ENCODE assay signal across 8 mouse cellular contexts in the genomic region with DNA sequence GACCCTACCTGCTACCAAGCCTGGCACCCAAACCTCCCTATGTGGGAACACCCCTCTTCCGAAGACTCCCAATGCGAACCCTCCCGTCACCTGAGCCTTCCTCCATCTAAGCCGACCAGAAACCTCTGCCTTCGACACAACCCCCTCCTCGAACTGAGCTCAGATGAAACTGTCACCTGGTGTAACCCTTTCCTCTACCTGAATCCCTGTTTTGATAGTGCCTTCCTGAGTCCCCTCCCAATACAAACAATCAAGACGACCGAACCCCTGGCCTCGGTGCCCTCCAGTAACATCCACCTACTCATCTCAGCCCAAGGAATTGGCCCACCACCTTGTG. TPM values are rescaled to one million over a fixed set of nuclear protein-coding genes. Genes with fewer than 3 reads are reported as not detected.
DNase-seq lines count a peak whose midpoint lies in the region; ATAC-seq lines count a peak whose summit lies in the region.

No protein-coding gene starts in this region.

- no peak for ATAC-seq in lung, embryonic 16.5 days (ENCODE audit: low read depth)
- ATAC-seq in embryonic facial prominence, embryonic 12.5 days (ENCODE audit: insufficient number of reproducible peaks, insufficient read depth, low FRiP score, low TSS enrichment) = no peak
- ATAC-seq in intestine, embryonic 15.5 days = no peak
- peak; percentile 3; the same call in 1 of the 2 replicates for ATAC-seq in neural tube, embryonic 14.5 days (ENCODE audit: low read depth)

- no peaks in the 10 kb centered on the region for H3K9me3 ChIP-seq in lung, embryonic 16.5 days (ENCODE audit: control insufficient read depth, low read length)
- no peaks in the 10 kb centered on the region for H3K9me3 ChIP-seq in embryonic facial prominence, embryonic 12.5 days
- no peaks in the 10 kb centered on the region for H3K9me3 ChIP-seq in intestine, embryonic 15.5 days
- no peaks in the 10 kb centered on the region for H3K9me3 ChIP-seq in neural tube, embryonic 14.5 days (ENCODE audit: control insufficient read depth, low read length)

- WGBS in lung, embryonic 16.5 days = under 1% methylated on average over 9 of the region's 9 CpGs
- under 1% methylated on average over 9 of the region's 9 CpGs for WGBS in embryonic facial prominence, embryonic 12.5 days
- WGBS in intestine, embryonic 15.5 days = 0% methylated on average over 9 of the region's 9 CpGs
- 1% methylated on average over 9 of the region's 9 CpGs for WGBS in neural tube, embryonic 14.5 days

- no peaks in the 10 kb centered on the region for H3K36me3 ChIP-seq in lung, embryonic 16.5 days (ENCODE audit: control insufficient read depth, insufficient read depth, low read length)
- peaks cover 8% of the 10 kb centered on the region for H3K36me3 ChIP-seq in embryonic facial prominence, embryonic 12.5 days
- no peaks in the 10 kb centered on the region for H3K36me3 ChIP-seq in intestine, embryonic 15.5 days
- no peaks in the 10 kb centered on the region for H3K36me3 ChIP-seq in neural tube, embryonic 14.5 days (ENCODE audit: control insufficient read depth, insufficient read depth, low read length)

- no peak overlapping the region for H3K9ac ChIP-seq in lung, embryonic 16.5 days (ENCODE audit: low read length)
- peak overlapping the region; percentile 68 for H3K9ac ChIP-seq in embryonic facial prominence, embryonic 12.5 days
- no peak overlapping the region for H3K9ac ChIP-seq in intestine, embryonic 15.5 days
- H3K9ac ChIP-seq in neural tube, embryonic 14.5 days (replicated peaks; ENCODE audit: low read depth, low read length) = peak overlapping the region; percentile 78

- H3K27ac ChIP-seq in lung, embryonic 16.5 days (ENCODE audit: low read length) = no peak overlapping the region
- H3K27ac ChIP-seq in embryonic facial prominence, embryonic 12.5 days = no peak overlapping the region
- H3K27ac ChIP-seq in intestine, embryonic 15.5 days = no peak overlapping the region
- peak overlapping the region; percentile 97 for H3K27ac ChIP-seq in neural tube, embryonic 14.5 days (ENCODE audit: low read depth, low read length)

- H3K4me1 ChIP-seq in lung, embryonic 16.5 days (replicated peaks; ENCODE audit: control insufficient read depth, insufficient read depth, low read length) = peaks cover 23% of the 10 kb centered on the region
- H3K4me1 ChIP-seq in embryonic facial prominence, embryonic 12.5 days = peaks cover 21% of the 10 kb centered on the region
- H3K4me1 ChIP-seq in intestine, embryonic 15.5 days (replicated peaks) = peaks cover 24% of the 10 kb centered on the region
- peaks cover 8% of the 10 kb centered on the region; the same call in 1 of the 2 replicates for H3K4me1 ChIP-seq in neural tube, embryonic 14.5 days (ENCODE audit: control insufficient read depth, insufficient read depth, low read length)

- no peak for DNase-seq in lung, postnatal 4 days
- no peak for DNase-seq in ovary, postnatal 10 days (ENCODE audit: low spot score)
- DNase-seq in right cerebral cortex, adult 18-20 months = no peak
- no peak for DNase-seq in lung, adult 18-20 months

- H3K4me2 ChIP-seq in lung, embryonic 16.5 days (ENCODE audit: low read depth, low read length) = peak overlapping the region; percentile 82
- H3K4me2 ChIP-seq in embryonic facial prominence, embryonic 12.5 days (replicated peaks) = peak overlapping the region; percentile 91
- H3K4me2 ChIP-seq in intestine, embryonic 15.5 days (replicated peaks) = peak overlapping the region; percentile 97
- H3K4me2 ChIP-seq in neural tube, embryonic 14.5 days (ENCODE audit: low read depth, low read length) = peak overlapping the region; percentile 89

- peak overlapping the region; percentile 75 for H3K4me3 ChIP-seq in lung, embryonic 16.5 days (ENCODE audit: low read length)
- H3K4me3 ChIP-seq in embryonic facial prominence, embryonic 12.5 days = peak overlapping the region; percentile 68
- H3K4me3 ChIP-seq in intestine, embryonic 15.5 days (replicated peaks) = peak overlapping the region; percentile 61
- peak overlapping the region; percentile 78 for H3K4me3 ChIP-seq in neural tube, embryonic 14.5 days (ENCODE audit: low read depth, low read length)

- peaks cover 22% of the 10 kb centered on the region for H3K27me3 ChIP-seq in lung, embryonic 16.5 days (ENCODE audit: control insufficient read depth, insufficient read depth, low read depth, low read length)
- H3K27me3 ChIP-seq in embryonic facial prominence, embryonic 12.5 days = peaks cover 29% of the 10 kb centered on the region
- peaks cover 24% of the 10 kb centered on the region for H3K27me3 ChIP-seq in intestine, embryonic 15.5 days (replicated peaks)
- no peaks in the 10 kb centered on the region for H3K27me3 ChIP-seq in neural tube, embryonic 14.5 days (ENCODE audit: control insufficient read depth, insufficient read depth, low read length)

RNA-seq across cellular contexts. Expression of gene Camk2n2, which starts 0.7 kb away (rescaled TPM):
- polyA plus RNA-seq in lung, embryonic 16.5 days (2015; fragmentation: Nextera tagmentation; extraction: Ambion mirVana) = 0.59 and 0.88 TPM in 2 replicates
- polyA plus RNA-seq in embryonic facial prominence, embryonic 12.5 days (2016; fragmentation: Nextera tagmentation; extraction: Ambion mirVana) = 2.1 and 2.4 TPM in 2 replicates
- 0.83 and 0.97 TPM in 2 replicates for polyA plus RNA-seq in intestine, embryonic 15.5 days (2015; fragmentation: Nextera tagmentation; extraction: Ambion mirVana)
- polyA plus RNA-seq in neural tube, embryonic 14.5 days (2014; fragmentation: Nextera tagmentation; extraction: Ambion mirVana) = 48.8 and 69.4 TPM in 2 replicates

RNA-seq across cellular contexts. Expression of gene Alg3, which starts 8.8 kb away (rescaled TPM):
- 29.1 and 31.5 TPM in 2 replicates for polyA plus RNA-seq in lung, embryonic 16.5 days (2015; fragmentation: Nextera tagmentation; extraction: Ambion mirVana)
- 36.9 and 39.9 TPM in 2 replicates for polyA plus RNA-seq in embryonic facial prominence, embryonic 12.5 days (2016; fragmentation: Nextera tagmentation; extraction: Ambion mirVana)
- polyA plus RNA-seq in intestine, embryonic 15.5 days (2015; fragmentation: Nextera tagmentation; extraction: Ambion mirVana) = 40.1 and 46.0 TPM in 2 replicates
- polyA plus RNA-seq in neural tube, embryonic 14.5 days (2014; fragmentation: Nextera tagmentation; extraction: Ambion mirVana) = 43.7 and 44.6 TPM in 2 replicates

RNA-seq across cellular contexts. Expression of gene Gm49333, which starts 9.0 kb away (rescaled TPM):
- polyA plus RNA-seq in lung, embryonic 16.5 days (2015; fragmentation: Nextera tagmentation; extraction: Ambion mirVana) = not detected in 2 replicates
- polyA plus RNA-seq in embryonic facial prominence, embryonic 12.5 days (2016; fragmentation: Nextera tagmentation; extraction: Ambion mirVana) = not detected in 2 replicates
- 0.19 TPM in 1 of 2 replicates, not detected in the other for polyA plus RNA-seq in intestine, embryonic 15.5 days (2015; fragmentation: Nextera tagmentation; extraction: Ambion mirVana)
- polyA plus RNA-seq in neural tube, embryonic 14.5 days (2014; fragmentation: Nextera tagmentation; extraction: Ambion mirVana) = not detected in 2 replicates

RNA-seq across cellular contexts. Expression of gene Eef1akmt4, which starts 9.0 kb away (rescaled TPM):
- 24.4 and 25.6 TPM in 2 replicates for polyA plus RNA-seq in lung, embryonic 16.5 days (2015; fragmentation: Nextera tagmentation; extraction: Ambion mirVana)
- 30.5 and 31.4 TPM in 2 replicates for polyA plus RNA-seq in embryonic facial prominence, embryonic 12.5 days (2016; fragmentation: Nextera tagmentation; extraction: Ambion mirVana)
- 32.0 and 37.2 TPM in 2 replicates for polyA plus RNA-seq in intestine, embryonic 15.5 days (2015; fragmentation: Nextera tagmentation; extraction: Ambion mirVana)
- polyA plus RNA-seq in neural tube, embryonic 14.5 days (2014; fragmentation: Nextera tagmentation; extraction: Ambion mirVana) = 9.9 and 10.5 TPM in 2 replicates

RNA-seq across cellular contexts. Expression of gene Ece2, which starts 9.3 kb away (rescaled TPM):
- polyA plus RNA-seq in lung, embryonic 16.5 days (2015; fragmentation: Nextera tagmentation; extraction: Ambion mirVana) = 1.4 and 2.2 TPM in 2 replicates
- 7.5 and 7.7 TPM in 2 replicates for polyA plus RNA-seq in embryonic facial prominence, embryonic 12.5 days (2016; fragmentation: Nextera tagmentation; extraction: Ambion mirVana)
- 1.3 and 1.6 TPM in 2 replicates for polyA plus RNA-seq in intestine, embryonic 15.5 days (2015; fragmentation: Nextera tagmentation; extraction: Ambion mirVana)
- polyA plus RNA-seq in neural tube, embryonic 14.5 days (2014; fragmentation: Nextera tagmentation; extraction: Ambion mirVana) = 14.2 and 16.4 TPM in 2 replicates

Comparison
In these comparisons a context has a peak if more than half of its experiments do, and no peak if none do; other contexts are left out.
1. H3K9ac ChIP-seq: peak in embryonic facial prominence, embryonic 12.5 days (single experiment) and neural tube, embryonic 14.5 days (single experiment); none in lung, embryonic 16.5 days (single experiment) and intestine, embryonic 15.5 days (single experiment).
2. RNA of gene Camk2n2, which starts 0.7 kb away (polyA plus RNA-seq): 48.8 to 69.4 TPM in neural tube, embryonic 14.5 days; 2.1 to 2.4 TPM in embryonic facial prominence, embryonic 12.5 days, 0.59 to 0.88 TPM in lung, embryonic 16.5 days and 0.83 to 0.97 TPM in intestine, embryonic 15.5 days; every median in the first group is over 10 times any median in the second.
3. Peak in every context shown above with its lines, with median percentiles within 50 percentile points of each other: H3K4me2 ChIP-seq and H3K4me3 ChIP-seq.